Mouse (Mus musculus): ENCODE measurements around the gene Dlgap1.

Gene Dlgap1

GRCm38 (mm10) chr17:69969021-69969815 is at the start of gene Dlgap1:
TSS of gene Dlgap1 (plus strand) at chr17:69969073.
- DNase-seq, result peak; percentile 35 to 73

GRCm38 (mm10) chr17:69954936-69955335 is 13.9 kb upstream of the Dlgap1 start:
- DNase-seq, result no peak

- DNase-seq, result no peak
Observed at GRCm38 (mm10) chr17:69969816-69970750, 1.2 kb downstream of the Dlgap1 start.

GRCm38 (mm10) chr17:69973081-69973480 is 4.2 kb downstream of the Dlgap1 start:
- DNase-seq, result no peak

GRCm38 (mm10) chr17:69973991-69974390 is 5.1 kb downstream of the Dlgap1 start:
- no peak for DNase-seq

GRCm38 (mm10) chr17:69982236-69982923 is 13.5 kb downstream of the Dlgap1 start:
- no peak for DNase-seq

- no peak for DNase-seq
Observed at GRCm38 (mm10) chr17:69996406-69996805, 27.5 kb downstream of the Dlgap1 start.

GRCm38 (mm10) chr17:70002026-70002425 is 33.2 kb downstream of the Dlgap1 start:
- DNase-seq, result no peak

GRCm38 (mm10) chr17:70004628-70005027 is 35.8 kb downstream of the Dlgap1 start:
- DNase-seq, result no peak

- DNase-seq, result no peak
Observed at GRCm38 (mm10) chr17:70007607-70008006, 38.7 kb downstream of the Dlgap1 start.

GRCm38 (mm10) chr17:70016511-70016910 is 47.6 kb downstream of the Dlgap1 start:
- no peak for DNase-seq

GRCm38 (mm10) chr17:70020376-70020775 is 51.5 kb downstream of the Dlgap1 start:
- no peak for DNase-seq

- no peak for DNase-seq
Observed at GRCm38 (mm10) chr17:70022618-70023017, 53.7 kb downstream of the Dlgap1 start.

GRCm38 (mm10) chr17:70034862-70035261 is 66.0 kb downstream of the Dlgap1 start:
- peak; percentile 1 to 4 for DNase-seq

GRCm38 (mm10) chr17:70040751-70041430 is 72.0 kb downstream of the Dlgap1 start:
- DNase-seq, result no peak

- DNase-seq, result no peak
Observed at GRCm38 (mm10) chr17:70068281-70068680, 99.4 kb downstream of the Dlgap1 start.

- DNase-seq, result no peak
Observed at GRCm38 (mm10) chr17:70072066-70072465, 103.2 kb downstream of the Dlgap1 start.

- no peak for DNase-seq
Observed at GRCm38 (mm10) chr17:70088220-70088619, 119.3 kb downstream of the Dlgap1 start.

GRCm38 (mm10) chr17:70090737-70091136 is 121.9 kb downstream of the Dlgap1 start:
- DNase-seq, result no peak

GRCm38 (mm10) chr17:70129151-70129550 is 160.3 kb downstream of the Dlgap1 start:
- no peak for DNase-seq

GRCm38 (mm10) chr17:70169831-70170230 is 201.0 kb downstream of the Dlgap1 start:
- no peak for DNase-seq

GRCm38 (mm10) chr17:70172500-70173036 is 203.7 kb downstream of the Dlgap1 start:
- DNase-seq, result no peak
